Mouse (Mus musculus) left cerebral cortex, postnatal 25 days (tissue): ENCODE data around the gene Fut9. TPM values are rescaled to one million over a fixed set of nuclear protein-coding genes. Genes with fewer than 3 reads are reported as not detected.

Experiments
- DNase-seq, 2 experiments: peaks; one replicate each; pipeline ENCODE4 v3.0.0; 2022; ENCODE audit warnings: low spot score in 2 of 2, mixed read lengths in 1 of 2
- intact Hi-C: fragments of 180-260 bp; cut with DNase I; formaldehyde crosslinking; loops from one replicate; pipeline ENCODE4 v1.15.1; 2025
- total RNA-seq, 2 experiments: library from RNA; stranded (reverse); gene quantifications; 2 replicates each; pipeline ENCODE4 v1.2.3; 2021

The Fut9 gene
- total RNA-seq = 10 to 100 TPM; 79.7 to 82.8 TPM

DNA sequence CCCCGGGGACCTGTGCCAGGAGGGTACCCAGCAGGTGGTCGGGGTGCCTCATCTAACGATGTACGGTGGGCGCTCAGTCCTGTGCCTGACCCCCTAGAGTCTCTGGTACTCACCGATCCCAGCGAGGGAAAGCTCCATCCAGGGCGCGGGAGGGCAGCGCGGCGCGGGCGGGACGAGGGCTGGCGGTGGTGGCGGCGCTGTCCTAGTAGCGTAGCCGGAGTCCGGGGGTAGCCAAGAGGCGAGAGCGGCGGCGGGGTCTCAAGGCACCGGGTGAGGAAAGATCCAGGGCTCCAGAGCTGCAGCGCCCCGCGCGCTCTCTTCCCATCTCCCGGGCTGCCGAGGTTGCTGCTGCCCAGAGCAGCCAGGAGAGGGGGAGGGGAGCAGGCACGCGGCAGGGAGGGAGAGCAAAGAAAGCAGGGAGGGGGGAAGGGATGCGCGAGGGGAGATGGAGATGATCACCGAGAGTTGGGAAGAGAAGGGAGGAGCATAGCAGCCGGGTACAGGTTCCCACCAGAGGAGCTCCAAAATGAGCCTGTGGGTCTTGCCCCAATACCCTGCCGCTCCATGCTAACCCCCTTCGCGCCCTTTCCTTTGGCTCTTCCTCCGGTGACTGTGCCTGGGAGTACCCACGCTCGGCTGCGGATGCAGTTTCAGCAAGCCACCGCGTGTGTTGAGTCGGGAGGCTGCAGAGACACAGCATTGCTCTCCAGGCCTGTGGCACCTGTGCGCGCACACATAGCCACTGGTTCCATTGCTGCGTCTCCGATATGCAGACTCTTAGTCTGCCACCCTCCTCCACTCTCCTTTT is at the start of gene Fut9:
TSS of gene Fut9 (minus strand) at position 769 of the 808 bp plus-strand sequence.
- intact Hi-C loops = loop anchor here (1.0 to 5.0 kb wide), 5 partner anchors 62 to 518 kb away; partner anchors contain the start of gene Ufl1

DNA sequence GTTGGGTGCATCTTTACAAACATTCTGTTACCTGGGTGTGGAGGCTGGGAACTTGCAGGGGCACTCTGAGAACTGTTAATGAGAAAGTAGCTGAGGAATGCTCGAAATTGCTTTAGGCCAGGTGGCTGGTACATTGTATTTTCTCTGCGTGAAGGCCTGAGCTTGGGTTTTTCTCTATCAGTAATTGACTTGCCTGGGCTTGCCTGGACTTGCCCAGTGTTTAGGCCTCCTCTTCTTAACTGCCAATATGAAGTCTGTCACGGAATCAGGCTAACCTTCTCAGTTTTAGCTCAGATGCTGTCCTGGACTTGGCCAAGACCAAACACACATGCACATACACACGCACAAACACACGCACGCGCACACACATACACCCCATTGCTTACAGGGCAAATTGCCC is 15.7 kb upstream of the Fut9 start:
- intact Hi-C loops = no loop called here
- DNase-seq = no peak

More for the DNA sequence above, at the start of gene Fut9:
- peak; percentile 87 for DNase-seq

- intact Hi-C loops = no loop called here
- DNase-seq = no peak
These were observed 13.3 kb upstream of the Fut9 start for GRCm38 (mm10) chr4:25813340-25813739.

- DNase-seq = no peak
- intact Hi-C loops = no loop called here
These were observed 10.0 kb upstream of the Fut9 start for GRCm38 (mm10) chr4:25810058-25810457.

GRCm38 (mm10) chr4:25801751-25802150 is 1.7 kb upstream of the Fut9 start:
- intact Hi-C loops = loop anchor here (5.0 kb wide), 1 partner anchor 151 kb away; no protein-coding TSS in a partner anchor
- DNase-seq = no peak

- intact Hi-C loops = loop anchor here (5.0 kb wide), 1 partner anchor 152 kb away; no protein-coding TSS in a partner anchor
- no peak for DNase-seq
These were observed 206 bp upstream of the Fut9 start for GRCm38 (mm10) chr4:25800284-25800616.

- intact Hi-C loops = loop anchor here (1.0 to 5.0 kb wide), 4 partner anchors 62 to 518 kb away; partner anchors contain the start of gene Ufl1
- peak; percentile 30 to 45 for DNase-seq
These were observed 981 bp downstream of the Fut9 start for GRCm38 (mm10) chr4:25799051-25799475.

- intact Hi-C loops = loop anchor here (2.0 to 5.0 kb wide), 3 partner anchors 61 to 272 kb away; no protein-coding TSS in a partner anchor
- no peak for DNase-seq
These were observed 1.6 kb downstream of the Fut9 start for GRCm38 (mm10) chr4:25798412-25798811.

DNA sequence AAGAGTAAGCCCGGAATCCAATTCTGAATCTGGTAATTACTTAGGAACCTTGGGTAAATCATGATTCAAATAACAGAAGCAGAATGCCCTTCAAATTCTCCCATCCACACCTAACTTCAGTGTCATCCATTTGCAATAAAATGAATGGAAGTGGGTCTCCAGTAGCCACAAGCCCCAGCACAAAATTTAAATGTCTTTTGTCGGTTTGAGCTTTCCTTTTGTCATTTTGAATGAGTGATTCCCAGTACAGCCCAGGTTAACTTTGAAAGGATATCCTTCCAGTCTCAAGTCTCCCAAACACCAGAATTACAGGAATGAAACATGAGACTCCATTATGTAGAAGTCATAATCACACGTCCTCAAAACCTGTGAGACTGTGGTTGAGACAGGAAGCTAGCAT is 3.9 kb downstream of the Fut9 start:
- intact Hi-C loops = loop anchor here (5.0 kb wide), 2 partner anchors 59 to 74 kb away; no protein-coding TSS in a partner anchor
- no peak for DNase-seq

GRCm38 (mm10) chr4:25785276-25785675 is 14.8 kb downstream of the Fut9 start:
- intact Hi-C loops = no loop called here
- DNase-seq = no peak

GRCm38 (mm10) chr4:25768657-25769056 is 31.4 kb downstream of the Fut9 start:
- peak in 1 of 2 experiments; percentile 29 for DNase-seq
- intact Hi-C loops = no loop called here

- intact Hi-C loops = no loop called here
- DNase-seq = no peak
These were observed 37.0 kb downstream of the Fut9 start for GRCm38 (mm10) chr4:25763091-25763490.

GRCm38 (mm10) chr4:25757909-25758548 is 42.0 kb downstream of the Fut9 start:
- no peak for DNase-seq

GRCm38 (mm10) chr4:25741553-25741952 is 58.5 kb downstream of the Fut9 start:
- DNase-seq = peak in 1 of 2 experiments; percentile 75
- intact Hi-C loops = no loop called here

More at GRCm38 (mm10) chr4:25757909-25758548, 42.0 kb downstream of the Fut9 start:
- intact Hi-C loops = no loop called here

GRCm38 (mm10) chr4:25738782-25739181 is 61.3 kb downstream of the Fut9 start:
- intact Hi-C loops = loop anchor here (5.0 kb wide), 1 partner anchor 59 kb away; no protein-coding TSS in a partner anchor
- peak in 1 of 2 experiments; percentile 88 for DNase-seq

DNA sequence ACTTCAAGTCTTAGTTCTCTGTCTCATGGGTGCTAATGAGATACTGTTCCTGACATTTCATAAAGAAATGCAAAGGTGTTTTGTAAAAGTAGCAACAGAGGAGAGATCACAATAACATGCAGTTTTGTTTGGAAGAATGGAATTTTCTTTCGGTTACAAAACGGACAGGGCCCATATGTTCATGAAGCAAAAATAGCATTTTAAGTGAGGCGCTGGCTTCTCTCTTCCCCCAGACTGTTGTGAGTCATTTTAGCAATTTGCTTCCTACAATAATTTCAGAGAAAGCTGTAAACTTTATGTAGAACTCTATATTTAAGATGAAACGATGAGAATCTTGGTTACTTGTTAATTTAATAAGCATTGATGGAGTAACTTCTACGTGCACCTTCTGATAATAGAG is 78.5 kb downstream of the Fut9 start:
- intact Hi-C loops = loop anchor here (5.0 kb wide), 2 partner anchors 76 to 351 kb away; no protein-coding TSS in a partner anchor
- peak; percentile 56 to 93 for DNase-seq

DNA sequence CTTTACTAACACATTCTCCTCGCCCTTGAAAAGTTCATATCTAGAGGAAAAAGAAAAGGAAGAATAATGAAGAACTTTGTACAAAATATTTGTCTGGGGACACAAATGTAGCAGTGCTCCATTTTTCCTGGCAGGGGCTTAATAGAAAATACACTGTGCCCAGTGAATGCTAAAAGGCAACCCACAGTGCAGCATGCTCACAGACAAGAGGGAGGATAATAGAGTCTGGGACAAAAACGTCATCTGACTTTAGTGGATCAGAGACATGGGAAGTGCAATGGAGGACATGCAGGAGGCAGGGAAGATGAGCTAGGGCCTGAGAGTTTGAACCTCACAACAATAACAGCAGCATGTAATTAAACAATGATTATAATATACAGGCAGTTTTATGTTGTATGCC is 86.1 kb downstream of the Fut9 start:
- intact Hi-C loops = no loop called here
- DNase-seq = no peak

DNA sequence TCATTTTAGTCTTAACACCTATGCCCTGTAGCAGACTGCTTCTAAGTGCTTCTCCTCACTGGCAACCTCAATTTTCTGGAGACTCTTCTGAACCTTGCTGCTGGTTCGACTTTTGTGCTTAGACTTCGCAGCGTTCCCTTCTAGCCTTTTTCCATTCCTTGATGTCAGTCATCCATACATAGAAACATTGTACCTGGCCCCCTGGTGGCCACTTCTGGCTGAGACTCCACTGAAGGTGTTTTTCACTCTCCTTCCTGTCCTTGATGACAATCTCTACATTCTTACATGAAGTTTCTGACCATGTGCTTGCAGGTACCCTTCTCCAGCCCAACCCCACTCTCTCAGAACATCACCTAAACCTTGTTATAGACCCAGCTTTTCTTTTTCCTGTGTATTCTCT is 115.1 kb downstream of the Fut9 start:
- intact Hi-C loops = no loop called here

DNA sequence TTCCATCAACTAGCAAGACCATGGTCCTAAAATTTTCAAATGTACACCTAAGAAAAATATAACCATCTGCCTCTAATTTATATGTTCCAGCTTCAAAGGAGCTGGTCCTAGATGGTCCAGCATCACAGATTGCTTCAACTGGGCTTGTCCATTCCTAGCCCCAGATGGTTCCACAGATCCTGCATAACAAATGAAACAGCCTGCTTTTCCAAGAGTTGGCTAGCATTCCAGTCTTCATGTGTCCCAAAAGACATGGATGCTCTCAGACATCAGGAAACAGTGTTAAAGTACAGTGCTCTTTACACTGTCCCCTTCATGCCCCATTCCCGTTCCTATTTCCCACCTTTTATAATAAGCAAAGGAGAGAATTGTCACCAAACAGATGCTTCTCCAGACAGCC is 135.8 kb downstream of the Fut9 start:
- intact Hi-C loops = no loop called here
- no peak for DNase-seq

More for the DNA sequence above, 115.1 kb downstream of the Fut9 start:
- DNase-seq = no peak

DNA sequence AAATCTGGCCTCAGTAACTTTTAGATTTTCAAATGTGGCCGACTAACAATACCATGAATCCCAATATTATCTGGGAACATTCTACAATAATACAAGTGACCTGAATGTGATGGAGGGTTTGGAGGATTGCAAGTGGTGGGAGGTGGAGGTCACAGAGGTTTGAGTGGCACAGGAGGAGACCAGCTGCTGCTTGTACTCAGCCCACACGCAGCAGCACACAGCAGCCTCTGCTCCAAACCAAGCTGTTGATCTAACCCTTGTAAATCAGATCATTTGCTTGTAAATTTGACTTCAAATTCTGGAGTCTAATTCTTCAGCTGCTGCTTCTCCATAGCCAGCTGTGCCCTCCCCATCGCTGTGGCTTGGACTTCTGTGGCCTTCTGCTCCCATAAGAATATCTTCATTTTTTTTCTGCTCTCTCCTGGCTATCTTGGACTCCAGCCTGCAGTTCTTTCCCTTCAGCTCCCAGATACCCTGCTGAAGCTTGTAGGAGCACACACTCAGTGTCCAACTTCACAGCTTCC is 138.8 kb downstream of the Fut9 start:
- intact Hi-C loops = no loop called here
- DNase-seq = no peak
